Mouse (Mus musculus) CH12.LX (cell line): ENCODE measurements around the gene Gamt. TPM values are rescaled to one million over a fixed set of nuclear protein-coding genes. Genes with fewer than 3 reads are reported as not detected.

Source experiments
- DNase-seq: peaks from one replicate; pipeline ENCODE4 v3.0.0-alpha.2; 2013; ENCODE audit errors: extremely low read depth
- H3K27ac ChIP-seq: 2 replicates; pipeline ENCODE4 v1.5.1; 2012; ENCODE audit warnings: low read depth, mild to moderate bottlenecking, control low read depth, moderate library complexity; ENCODE audit not compliant: insufficient read depth
- H3K27me3 ChIP-seq: replicated peaks from 2 replicates; pipeline ENCODE3; 2012; ENCODE audit warnings: inconsistent platforms
- H3K36me3 ChIP-seq, 2 experiments: replicated peaks in 1 of 2; 2 replicates each; pipeline versions ENCODE3 to v1.6.1; 2012; ENCODE audit warnings: inconsistent platforms in 1 of 2, low read length in 1 of 2, mild to moderate bottlenecking in 1 of 2, mixed read lengths in 1 of 2, moderate library complexity in 1 of 2; ENCODE audit not compliant: control insufficient read depth in 1 of 2, insufficient read depth in 1 of 2
- H3K4me1 ChIP-seq, 2 experiments: 2 replicates each; pipeline ENCODE4 v1.6.1; 2012; ENCODE audit warnings: inconsistent platforms in 1 of 2, moderate library complexity in 1 of 2; ENCODE audit not compliant: insufficient read depth in 2 of 2, control insufficient read depth in 1 of 2
- H3K4me2 ChIP-seq: 2 replicates; pipeline ENCODE4 v1.6.1; 2012; ENCODE audit warnings: low read depth, mild to moderate bottlenecking, control low read depth; ENCODE audit not compliant: poor library complexity, insufficient read depth, severe bottlenecking
- H3K4me3 ChIP-seq, 3 experiments: fragments of 150-350 bp in 1 of 3; sonication (generic) in 1 of 3; replicated peaks in 1 of 3; 2 replicates each; pipeline versions ENCODE3 to v1.5.1; 2011 to 2012; ENCODE audit warnings: low read depth in 2 of 3, low read length in 2 of 3, mild to moderate bottlenecking in 2 of 3, moderate library complexity in 2 of 3, control low read depth in 1 of 3, improper control_type of control experiment in 1 of 3, inconsistent platforms in 1 of 3, mixed read lengths in 1 of 3; ENCODE audit not compliant: poor library complexity in 1 of 3
- H3K79me2 ChIP-seq: replicated peaks from 2 replicates; pipeline ENCODE4 v1.6.1; 2012; ENCODE audit warnings: mild to moderate bottlenecking, moderate library complexity; ENCODE audit not compliant: control insufficient read depth, poor library complexity, insufficient read depth, severe bottlenecking; ENCODE audit errors: extremely low read depth
- H3K9ac ChIP-seq: 2 replicates; pipeline ENCODE4 v1.6.1; 2012; ENCODE audit warnings: low read depth, mild to moderate bottlenecking, control low read depth, moderate library complexity; ENCODE audit not compliant: insufficient read depth
- H3K9me3 ChIP-seq: replicated peaks from 2 replicates; pipeline ENCODE3; 2012; ENCODE audit warnings: low read length, inconsistent platforms, mixed read lengths
- BHLHE40 ChIP-seq: IDR thresholded peaks from 2 replicates; pipeline ENCODE4 v1.6.1; 2011; ENCODE audit warnings: mild to moderate bottlenecking, low read depth, low read length, improper control_type of control experiment
- CHD1 ChIP-seq: IDR thresholded peaks from 2 replicates; pipeline ENCODE4 v1.6.1; 2012; ENCODE audit warnings: low read depth, low read length, improper control_type of control experiment, inconsistent platforms
- CHD2 ChIP-seq: IDR thresholded peaks from 2 replicates; pipeline ENCODE4 v1.6.1; 2011; ENCODE audit warnings: low read length, improper control_type of control experiment
- CTCF ChIP-seq, 2 experiments: IDR thresholded peaks in 1 of 2; conservative IDR thresholded peaks in 1 of 2; 2 replicates each; pipeline ENCODE4 v1.5.1; 2011 to 2012; ENCODE audit warnings: low read depth in 2 of 2, low read length in 2 of 2, improper control_type of control experiment in 1 of 2, inconsistent platforms in 1 of 2, mild to moderate bottlenecking in 1 of 2, moderate library complexity in 1 of 2
- EP300 ChIP-seq: IDR thresholded peaks from 2 replicates; pipeline ENCODE4 v1.6.1; 2011; ENCODE audit warnings: low read length, improper control_type of control experiment
- ETS1 ChIP-seq: conservative IDR thresholded peaks from 2 replicates; pipeline ENCODE4 v1.6.1; 2012; ENCODE audit warnings: low read depth, mild to moderate bottlenecking, inconsistent platforms, low read length, improper control_type of control experiment, moderate library complexity
- GABPA ChIP-seq: IDR thresholded peaks from 2 replicates; pipeline ENCODE4 v1.6.1; 2012; ENCODE audit warnings: low read depth, low read length, improper control_type of control experiment, inconsistent platforms; ENCODE audit not compliant: insufficient replicate concordance
- IRF4 ChIP-seq: IDR thresholded peaks from 2 replicates; pipeline ENCODE4 v1.6.1; 2014; ENCODE audit warnings: low read depth, mild to moderate bottlenecking, inconsistent platforms, low read length, improper control_type of control experiment
- JUN ChIP-seq: IDR thresholded peaks from 2 replicates; pipeline ENCODE4 v1.6.1; 2011; ENCODE audit warnings: low read depth, mild to moderate bottlenecking, low read length, improper control_type of control experiment, moderate library complexity; ENCODE audit not compliant: insufficient read depth
- MAZ ChIP-seq: IDR thresholded peaks from 2 replicates; pipeline ENCODE4 v1.6.1; 2012; ENCODE audit warnings: low read depth, mild to moderate bottlenecking, inconsistent platforms, low read length, improper control_type of control experiment, moderate library complexity
- MEF2A ChIP-seq: IDR thresholded peaks from 2 replicates; pipeline ENCODE4 v1.6.1; 2014; ENCODE audit warnings: low read depth, mild to moderate bottlenecking, inconsistent platforms, low read length, improper control_type of control experiment, borderline replicate concordance
- MXI1 ChIP-seq: IDR thresholded peaks from 2 replicates; pipeline ENCODE4 v1.6.1; 2011; ENCODE audit warnings: mild to moderate bottlenecking, low read depth, low read length, improper control_type of control experiment
- NELFE ChIP-seq: IDR thresholded peaks from 2 replicates; pipeline ENCODE4 v1.6.1; 2011; ENCODE audit warnings: low read depth, low read length, improper control_type of control experiment
- NRF1 ChIP-seq: IDR thresholded peaks from 2 replicates; pipeline ENCODE4 v1.6.1; 2014; ENCODE audit warnings: low read depth, mild to moderate bottlenecking, inconsistent platforms, low read length, improper control_type of control experiment, moderate library complexity
- PAX5 ChIP-seq: IDR thresholded peaks from 2 replicates; pipeline ENCODE4 v1.6.1; 2012; ENCODE audit warnings: low read length, inconsistent platforms, mixed read lengths
- POLR2A ChIP-seq: IDR thresholded peaks from 2 replicates; pipeline ENCODE4 v1.6.1; 2011; ENCODE audit warnings: low read depth, mild to moderate bottlenecking, improper control_type of control experiment, low read length
- RAD21 ChIP-seq: IDR thresholded peaks from 2 replicates; pipeline ENCODE4 v1.6.1; 2011; ENCODE audit warnings: low read depth, mild to moderate bottlenecking, low read length, improper control_type of control experiment, moderate library complexity
- RCOR1 ChIP-seq: conservative IDR thresholded peaks from 2 replicates; pipeline ENCODE4 v1.6.1; 2012; ENCODE audit warnings: low read depth, mild to moderate bottlenecking, inconsistent platforms, low read length, improper control_type of control experiment
- UBTF ChIP-seq: IDR thresholded peaks from 2 replicates; pipeline ENCODE4 v1.6.1; 2012; ENCODE audit warnings: low read depth, mild to moderate bottlenecking, inconsistent platforms, low read length, improper control_type of control experiment, moderate library complexity
- ZC3H11A ChIP-seq: IDR thresholded peaks from 2 replicates; pipeline ENCODE4 v1.6.1; 2012; ENCODE audit warnings: low read depth, mild to moderate bottlenecking, inconsistent platforms, low read length, improper control_type of control experiment
- ZMIZ1 ChIP-seq: IDR thresholded peaks from 2 replicates; pipeline ENCODE4 v1.6.1; 2012; ENCODE audit warnings: low read depth, mild to moderate bottlenecking, inconsistent platforms, low read length, improper control_type of control experiment
- ZNF384 ChIP-seq: IDR thresholded peaks from 2 replicates; pipeline ENCODE4 v1.6.1; 2012; ENCODE audit warnings: low read depth, low read length, improper control_type of control experiment, inconsistent platforms
- dilution Hi-C: fragments of 300-500 bp; cut with MboI; formaldehyde crosslinking; loops from 2 replicates; pipeline ENCODE4 v1.14.3; 2020; ENCODE audit warnings: low sequenced_read_pairs; ENCODE audit not compliant: extremely low pct_unique_long_range_greater_than_20kb, extremely low pct_ligation_motif_present
- in situ Hi-C: fragments of 300-500 bp; cut with MboI; formaldehyde crosslinking; loops from 3 replicates; pipeline ENCODE4 v1.14.3; 2019; ENCODE audit warnings: low sequenced_read_pairs, low pct_ligation_motif_present, low pct_unique_long_range_greater_than_20kb, mixed read lengths
- polyA plus RNA-seq: library from polyadenylated mRNA; unstranded; fragments of >175 nt; gene quantifications from 2 replicates; pipeline ENCODE4 v1.2.1, GENCODE M21; 2012; ENCODE audit warnings: low read depth; ENCODE audit not compliant: insufficient read length
- total RNA-seq, 2 experiments: library from RNA; depleted of rRNA; stranded (reverse); fragments of 300-350 nt in 1 of 2; fragments of >200 nt in 1 of 2; gene quantifications; 2 replicates each; pipeline ENCODE4 v1.2.3; 2012 to 2014

Gene Gamt
- total and polyA plus RNA-seq, 3 experiments: 0.24 to 0.30 TPM; not detected in 1

DNA sequence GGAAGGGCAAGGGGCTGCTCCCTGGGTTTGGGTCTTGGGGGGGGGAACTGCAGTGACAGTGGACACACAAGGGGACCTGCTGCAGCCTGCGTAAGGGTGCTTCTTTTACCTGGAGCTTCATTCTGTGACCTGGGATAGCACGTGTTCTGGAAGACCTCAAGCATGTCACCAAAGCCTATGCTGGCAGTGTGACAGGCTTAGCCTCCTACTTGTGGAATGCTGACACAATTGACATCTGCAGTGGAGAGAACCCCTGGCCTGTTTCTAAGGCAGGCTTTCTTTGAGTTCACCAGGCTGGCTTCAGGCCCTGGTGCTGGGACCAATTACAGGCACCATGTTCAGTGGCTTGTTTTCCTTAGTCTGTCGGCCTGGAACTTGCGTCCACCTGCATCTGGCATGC, 33.5 kb upstream of the Gamt start:
- DNase-seq: no peak
- in situ Hi-C loops (no loop called here), dilution Hi-C loops (no loop called here)
- Histone ChIP-seq H3K4me3 (peak overlapping the region in 2 of 3 experiments; percentile 77 to 99), H3K9ac (peak overlapping the region; percentile 94; the same call in 1 of the 2 replicates), H3K4me2 (peak overlapping the region; percentile 72; the same call in 1 of the 2 replicates), H3K27me3 (peaks cover 7% of the 10 kb centered on the region), H3K36me3 (peaks cover 18 to 30% of the 10 kb centered on the region in 2 experiments), H3K27ac (no peak overlapping the region), H3K9me3 (peaks cover 1% of the 10 kb centered on the region), H3K4me1 (peaks cover 8 to 33% of the 10 kb centered on the region in 2 experiments; a peak in 3 of 4 replicates), H3K79me2 (peaks cover 17% of the 10 kb centered on the region)
- no peak for TF ChIP-seq JUN
- no peak for TF ChIP-seq GABPA
- no peak for TF ChIP-seq RCOR1
- TF ChIP-seq POLR2A: no peak
- TF ChIP-seq NRF1: no peak
- TF ChIP-seq EP300: no peak
- TF ChIP-seq BHLHE40: no peak
- no peak for TF ChIP-seq RAD21
- no peak for TF ChIP-seq NELFE
- TF ChIP-seq MEF2A: no peak
- no peak for TF ChIP-seq IRF4
- no peak for TF ChIP-seq ZNF384
- no peak for TF ChIP-seq CHD1
- no peak for TF ChIP-seq CHD2
- no peak for TF ChIP-seq MAZ
- no peak for TF ChIP-seq PAX5
- TF ChIP-seq ETS1: no peak
- TF ChIP-seq ZC3H11A: no peak

DNA sequence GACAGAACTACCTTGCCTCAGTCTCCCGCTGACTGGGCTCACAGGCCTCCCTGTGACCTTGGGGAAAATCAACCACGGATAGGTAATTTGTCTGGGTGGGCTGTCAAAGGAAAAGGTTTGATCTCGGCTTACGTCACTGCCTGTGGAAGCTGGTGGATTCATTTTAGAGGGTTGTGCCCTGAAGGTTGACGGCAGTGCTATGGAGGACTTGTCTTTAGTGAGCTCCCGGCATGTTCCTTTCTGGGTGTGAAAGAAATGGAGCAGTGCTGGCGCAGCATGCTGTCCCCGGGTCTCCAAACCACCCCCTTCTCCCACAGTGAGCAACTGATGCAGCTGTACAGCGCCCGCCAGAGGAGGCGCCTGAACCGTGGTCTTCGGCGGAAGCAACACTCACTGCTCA, 32.5 kb upstream of the Gamt start:
- TF ChIP-seq MXI1 (peak; percentile 13; the same call in 1 of the 2 replicates), CHD1 (0 out of 2 replicates have a peak, but pooled peaks have one; percentile 28), ZMIZ1 (no peak), CTCF (conservative IDR thresholded peaks at IDR 0.05 in 1 of 2, IDR thresholded peaks at IDR 0.05 in 1 of 2; ENCODE audit: low read depth in 2 of 2, low read length in 2 of 2) (peak in 1 of 2 experiments; percentile 23; a peak in 1 of 4 replicates), PAX5 (no peak), UBTF (no peak)
- H3K27me3 ChIP-seq: peaks cover 2% of the 10 kb centered on the region
- peaks cover 17% of the 10 kb centered on the region for H3K79me2 ChIP-seq
- peak overlapping the region; percentile 72 for H3K4me2 ChIP-seq
- H3K4me1 ChIP-seq: peaks cover 8 to 36% of the 10 kb centered on the region in 2 experiments; a peak in 3 of 4 replicates
- H3K9me3 ChIP-seq: peaks cover 3% of the 10 kb centered on the region
- peak overlapping the region; percentile 94 for H3K9ac ChIP-seq
- H3K36me3 ChIP-seq: peaks cover 25 to 39% of the 10 kb centered on the region in 2 experiments
- H3K4me3 ChIP-seq: peak overlapping the region; percentile 77 to 99 (median 84)
- H3K27ac ChIP-seq: peak overlapping the region; percentile 36; the same call in 1 of the 2 replicates
- dilution Hi-C loops: no loop called here
- DNase-seq: peak; percentile 31
- in situ Hi-C loops: no loop called here
